Mouse (Mus musculus): ENCODE measurements around the gene Tuba8. TPM values are rescaled to one million over a fixed set of nuclear protein-coding genes. Genes with fewer than 3 reads are reported as not detected.
A peak's percentile ranks its signal among the peaks of the same experiment; 100 is the strongest.

The Tuba8 gene
- total RNA-seq, 2 experiments from 2014 or later = 8.2 to 9.8 TPM

GRCm38 (mm10) chr6:121228421-121228820, 17.9 kb downstream of the Tuba8 start:
- no peak for DNase-seq

GRCm38 (mm10) chr6:121232652-121233051, 22.2 kb downstream of the Tuba8 start:
- no peak for DNase-seq

- DNase-seq = no peak
These were observed 25.9 kb downstream of the Tuba8 start for GRCm38 (mm10) chr6:121236386-121236785.

- no peak for DNase-seq
These were observed 27.7 kb downstream of the Tuba8 start for GRCm38 (mm10) chr6:121238209-121238608.

GRCm38 (mm10) chr6:121241780-121242179, 31.3 kb downstream of the Tuba8 start:
- DNase-seq = no peak

- no peak for DNase-seq
These were observed 32.7 kb downstream of the Tuba8 start for GRCm38 (mm10) chr6:121243161-121243560.

- peak; percentile 97 to 99 for DNase-seq
These were observed 34.9 kb downstream of the Tuba8 start, which contains the start of gene Usp18 for GRCm38 (mm10) chr6:121245127-121246036. Gene Usp18, plus strand, starts transcription at chr6:121245906.

GRCm38 (mm10) chr6:121246037-121246361, 35.5 kb downstream of the Tuba8 start:
- DNase-seq = no peak

- no peak for DNase-seq
These were observed 39.9 kb downstream of the Tuba8 start for GRCm38 (mm10) chr6:121250406-121250805.

GRCm38 (mm10) chr6:121251256-121251655, 40.8 kb downstream of the Tuba8 start:
- no peak for DNase-seq

- peak; percentile 74 to 85 for DNase-seq
These were observed 50.1 kb downstream of the Tuba8 start for GRCm38 (mm10) chr6:121260548-121260947.

- no peak for DNase-seq
These were observed 50.7 kb downstream of the Tuba8 start for GRCm38 (mm10) chr6:121261233-121261632.

- no peak for DNase-seq
These were observed 51.5 kb downstream of the Tuba8 start for GRCm38 (mm10) chr6:121262004-121262403.

GRCm38 (mm10) chr6:121262496-121262895, 52.0 kb downstream of the Tuba8 start:
- peak; percentile 38 to 46 for DNase-seq

GRCm38 (mm10) chr6:121270156-121270555, 59.7 kb downstream of the Tuba8 start:
- DNase-seq = no peak

- no peak for DNase-seq
These were observed 61.2 kb downstream of the Tuba8 start for GRCm38 (mm10) chr6:121271707-121272074.

GRCm38 (mm10) chr6:121272075-121272800, 61.7 kb downstream of the Tuba8 start:
- DNase-seq = peak; percentile 84 to 86

GRCm38 (mm10) chr6:121274356-121274755, 63.9 kb downstream of the Tuba8 start:
- peak; percentile 41 to 66 for DNase-seq

Other genes with a start within 250 kb of the Tuba8 start
- 10 to 100 TPM; 47.4 to 48.7 TPM for gene Mical3, start 79.7 kb upstream of the Tuba8 start, total RNA-seq (2021)
- 10 to 100 TPM in 1 of 2 experiments, 1 to 10 TPM in 1; 9.6 to 11.9 TPM for gene Pex26, start 27.0 kb upstream of the Tuba8 start, total RNA-seq (2021)
- 1 to 10 TPM; 3.5 to 4.2 TPM for gene Usp18, start 35.2 kb downstream of the Tuba8 start, total RNA-seq (2021)
- gene Slc6a13, start 89.5 kb downstream of the Tuba8 start, total RNA-seq (2021) = 1 to 10 TPM in 1 of 2 experiments, under 1 TPM in 1; 0.59 to 1.8 TPM
- under 1 TPM; 0.63 to 0.66 TPM for gene Slc6a12, start 132.4 kb downstream of the Tuba8 start, total RNA-seq (2021)